Mouse (Mus musculus): ENCODE results near the gene Mgea5. TPM values are rescaled to one million over a fixed set of nuclear protein-coding genes. Genes with fewer than 3 reads are reported as not detected.

Mgea5 gene
- total and polyA plus RNA-seq, 3 experiments, result 66.4 to 69.8 (median 69.4) TPM

DNA sequence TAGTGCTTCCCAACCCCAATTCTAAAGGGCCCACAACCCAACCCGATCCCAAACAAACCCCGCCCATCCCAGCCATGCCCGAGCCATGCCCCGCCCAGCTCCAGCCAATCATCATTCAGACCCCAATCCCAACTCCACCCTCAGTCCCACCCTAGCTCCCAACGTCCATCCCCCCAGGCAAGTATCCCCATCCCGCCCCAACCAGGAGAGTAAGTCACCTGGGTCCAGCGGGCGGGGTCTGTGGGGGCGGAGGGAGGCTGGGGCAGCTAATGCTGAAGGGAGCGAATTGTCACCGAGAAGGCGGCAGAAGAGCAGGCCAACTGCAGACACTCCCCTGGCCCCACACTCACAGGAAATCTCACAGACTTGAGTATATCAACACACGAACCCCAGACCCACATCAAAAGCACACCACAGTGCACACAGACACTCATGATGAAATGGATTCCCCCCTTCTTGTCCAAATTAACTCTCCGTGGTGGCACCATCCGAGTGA, 12.5 kb upstream of the Mgea5 start:
- Histone ChIP-seq H3K4me3 (replicated peaks in 1 of 3; ENCODE audit: low read depth in 2 of 3, low read length in 2 of 3, poor library complexity in 1 of 3) (no peak overlapping the region), H3K27me3 (replicated peaks) (no peaks in the 10 kb centered on the region), H3K27ac (ENCODE audit: insufficient read depth, low read depth) (no peak overlapping the region), H3K4me2 (ENCODE audit: insufficient read depth, low read depth, poor library complexity, severe bottlenecking) (no peak overlapping the region), H3K4me1 (ENCODE audit: control insufficient read depth in 1 of 2, insufficient read depth in 2 of 2) (peaks cover 2 to 22% of the 10 kb centered on the region in 2 experiments; a peak in 2 of 4 replicates), H3K36me3 (replicated peaks in 1 of 2; ENCODE audit: control insufficient read depth in 1 of 2, insufficient read depth in 1 of 2, low read length in 1 of 2) (no peaks in the 10 kb centered on the region), H3K79me2 (replicated peaks; ENCODE audit: control insufficient read depth, extremely low read depth, insufficient read depth, poor library complexity, severe bottlenecking) (no peaks in the 10 kb centered on the region), H3K9ac (ENCODE audit: insufficient read depth, low read depth) (no peak overlapping the region), H3K9me3 (replicated peaks; ENCODE audit: low read length) (peaks cover 10% of the 10 kb centered on the region)
- no peak for TF ChIP-seq POLR2AphosphoS2 (IDR thresholded peaks at IDR 0.05; ENCODE audit: low read depth, low read length)
- no peak for TF ChIP-seq E2F4 (IDR thresholded peaks at IDR 0.05; ENCODE audit: insufficient replicate concordance, low read depth, low read length)
- no peak for TF ChIP-seq CHD1 (IDR thresholded peaks at IDR 0.05; ENCODE audit: low read depth, low read length)
- no peak for TF ChIP-seq USF1 (IDR thresholded peaks at IDR 0.05; ENCODE audit: low read depth, low read length)
- no peak for TF ChIP-seq TCF12 (IDR thresholded peaks at IDR 0.05; ENCODE audit: low read depth, low read length)
- TF ChIP-seq MYC (IDR thresholded peaks at IDR 0.05; ENCODE audit: low read depth, low read length), result no peak
- no peak for TF ChIP-seq MAZ (IDR thresholded peaks at IDR 0.05; ENCODE audit: low read depth, low read length)
- DNase-seq (ENCODE audit: extremely low read depth), result no peak
- dilution Hi-C loops (cut with MboI; ENCODE audit: extremely low pct_ligation_motif_present, extremely low pct_unique_long_range_greater_than_20kb, low sequenced_read_pairs) (no loop called here), in situ Hi-C loops (cut with MboI; ENCODE audit: low pct_ligation_motif_present, low pct_unique_long_range_greater_than_20kb, low sequenced_read_pairs) (no loop called here)

DNA sequence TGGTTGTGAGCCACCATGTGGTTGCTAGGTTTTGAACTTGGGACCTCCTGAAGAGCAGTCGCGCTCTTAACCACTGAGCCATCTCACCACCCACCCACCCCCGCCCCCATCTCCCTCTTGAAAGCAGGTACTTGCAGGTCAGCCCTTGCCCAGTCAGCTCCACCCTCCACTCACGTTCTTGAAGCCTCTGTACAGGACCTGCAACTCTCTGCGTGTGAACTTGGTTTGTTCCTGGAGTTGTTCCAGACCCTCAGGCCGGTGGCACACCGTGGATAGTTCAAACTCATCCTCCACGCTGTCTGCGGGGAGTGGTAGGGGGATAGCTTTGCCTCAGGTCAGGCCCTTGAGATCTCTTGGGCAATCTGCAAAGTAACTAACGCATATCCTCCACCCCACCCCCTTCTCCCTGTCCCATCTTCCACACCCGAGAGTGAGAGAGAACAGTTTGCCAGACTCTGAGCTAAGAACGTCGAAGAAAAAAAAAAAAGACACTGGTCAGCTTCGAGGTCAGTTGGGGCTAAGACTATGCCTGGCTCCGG, 11.8 kb upstream of the Mgea5 start:
- Histone ChIP-seq H3K9me3 (replicated peaks; ENCODE audit: low read length) (peaks cover 10% of the 10 kb centered on the region), H3K4me3 (replicated peaks in 1 of 3; ENCODE audit: low read depth in 2 of 3, low read length in 2 of 3, poor library complexity in 1 of 3) (no peak overlapping the region), H3K4me1 (ENCODE audit: control insufficient read depth in 1 of 2, insufficient read depth in 2 of 2) (peaks cover 4 to 27% of the 10 kb centered on the region in 2 experiments; a peak in 3 of 4 replicates), H3K79me2 (replicated peaks; ENCODE audit: control insufficient read depth, extremely low read depth, insufficient read depth, poor library complexity, severe bottlenecking) (no peaks in the 10 kb centered on the region), H3K9ac (ENCODE audit: insufficient read depth, low read depth) (no peak overlapping the region), H3K27me3 (replicated peaks) (no peaks in the 10 kb centered on the region), H3K4me2 (ENCODE audit: insufficient read depth, low read depth, poor library complexity, severe bottlenecking) (no peak overlapping the region), H3K27ac (ENCODE audit: insufficient read depth, low read depth) (no peak overlapping the region), H3K36me3 (replicated peaks in 1 of 2; ENCODE audit: control insufficient read depth in 1 of 2, insufficient read depth in 1 of 2, low read length in 1 of 2) (no peaks in the 10 kb centered on the region)
- dilution Hi-C loops (cut with MboI; ENCODE audit: extremely low pct_ligation_motif_present, extremely low pct_unique_long_range_greater_than_20kb, low sequenced_read_pairs), result no loop called here
- TF ChIP-seq MAFK (IDR thresholded peaks at IDR 0.05; ENCODE audit: insufficient replicate concordance, low read length) (no peak), ZC3H11A (IDR thresholded peaks at IDR 0.05; ENCODE audit: low read depth, low read length) (no peak), TCF12 (IDR thresholded peaks at IDR 0.05; ENCODE audit: low read depth, low read length) (no peak), ETS1 (conservative IDR thresholded peaks at IDR 0.05; ENCODE audit: low read depth, low read length) (no peak), JUN (IDR thresholded peaks at IDR 0.05; ENCODE audit: insufficient read depth, low read depth, low read length) (no peak), TBP (conservative IDR thresholded peaks at IDR 0.05; ENCODE audit: low read depth, low read length) (no peak), MAZ (IDR thresholded peaks at IDR 0.05; ENCODE audit: low read depth, low read length) (no peak), POLR2AphosphoS2 (IDR thresholded peaks at IDR 0.05; ENCODE audit: low read depth, low read length) (no peak), NELFE (IDR thresholded peaks at IDR 0.05; ENCODE audit: low read depth, low read length) (no peak), UBTF (IDR thresholded peaks at IDR 0.05; ENCODE audit: low read depth, low read length) (no peak), ZMIZ1 (IDR thresholded peaks at IDR 0.05; ENCODE audit: low read depth, low read length) (no peak), CTCF (conservative IDR thresholded peaks at IDR 0.05 in 1 of 2, IDR thresholded peaks at IDR 0.05 in 1 of 2; ENCODE audit: low read depth in 2 of 2, low read length in 2 of 2) (no peak), KAT2A (IDR thresholded peaks at IDR 0.05; ENCODE audit: insufficient replicate concordance, low read length) (no peak), MXI1 (IDR thresholded peaks at IDR 0.05; ENCODE audit: low read depth, low read length) (no peak), USF1 (IDR thresholded peaks at IDR 0.05; ENCODE audit: low read depth, low read length) (no peak), USF2 (conservative IDR thresholded peaks at IDR 0.05; ENCODE audit: low read depth, low read length) (no peak), RAD21 (IDR thresholded peaks at IDR 0.05; ENCODE audit: low read depth, low read length) (no peak), MAX (IDR thresholded peaks at IDR 0.05; ENCODE audit: low read length) (no peak)
- no peak for DNase-seq (ENCODE audit: extremely low read depth)
- in situ Hi-C loops (cut with MboI; ENCODE audit: low pct_ligation_motif_present, low pct_unique_long_range_greater_than_20kb, low sequenced_read_pairs), result no loop called here

Data from CH12.LX (cell line).